In genomic region chr1:181446591-181447114, GRCm38 (mm10) we compare ENCODE assay signal across 9 mouse cellular contexts.
A peak's percentile ranks its signal among the peaks of the same experiment; 100 is the strongest.
DNase-seq lines count a peak whose midpoint lies in the region; ATAC-seq and TF ChIP-seq lines count a peak whose summit lies in the region.
"Had no signal": no experiment of that assay in that cellular context is flagged by ENCODE, and none has a peak within 500 bp of the region (broad histone marks: within the 10 kb centered on the region; RNA-seq: fewer than 3 reads in every experiment).

No protein-coding gene starts in this region.

- WGBS in hindbrain, postnatal 0 days = 46% methylated on average over 6 of the region's 6 CpGs
- 90% methylated on average over 6 of the region's 6 CpGs for WGBS in hindbrain, embryonic 10.5 days

- H3K36me3 ChIP-seq in hindbrain, postnatal 0 days (ENCODE audit: insufficient read depth, low read length) = no peaks in the 10 kb centered on the region
- H3K36me3 ChIP-seq in hindbrain, embryonic 10.5 days = no peaks in the 10 kb centered on the region
- H3K36me3 ChIP-seq: intestine, embryonic 15.5 days; limb, embryonic 12.5 days had no signal

- H3K9me3 ChIP-seq in hindbrain, postnatal 0 days (ENCODE audit: low read length) = no peaks in the 10 kb centered on the region
- H3K9me3 ChIP-seq in hindbrain, embryonic 10.5 days = no peaks in the 10 kb centered on the region
- H3K9me3 ChIP-seq: intestine, embryonic 15.5 days; limb, embryonic 12.5 days had no signal

- peaks cover 19% of the 10 kb centered on the region; the same call in 1 of the 2 replicates for H3K4me1 ChIP-seq in hindbrain, postnatal 0 days (ENCODE audit: insufficient read depth, low read length)
- 0 out of 2 replicates have a peak, but pooled peaks cover 6% of the 10 kb centered on the region for H3K4me1 ChIP-seq in hindbrain, embryonic 10.5 days (replicated peaks)
- H3K4me1 ChIP-seq: intestine, embryonic 15.5 days had no signal

- no peak overlapping the region for H3K27ac ChIP-seq in hindbrain, postnatal 0 days
- H3K27ac ChIP-seq in hindbrain, embryonic 10.5 days = no peak overlapping the region
- H3K27ac ChIP-seq: intestine, embryonic 15.5 days; limb, embryonic 12.5 days had no signal

- TF ChIP-seq CTCF in hindbrain, postnatal 0 days (IDR thresholded peaks at IDR 0.05; ENCODE audit: low read depth) = no peak

- H3K27me3 ChIP-seq in hindbrain, postnatal 0 days (ENCODE audit: insufficient read depth, low read length) = no peaks in the 10 kb centered on the region
- H3K27me3 ChIP-seq in hindbrain, embryonic 10.5 days (ENCODE audit: insufficient read depth, poor library complexity, severe bottlenecking) = no peaks in the 10 kb centered on the region
- H3K27me3 ChIP-seq: intestine, embryonic 15.5 days; limb, embryonic 12.5 days had no signal

- H3K4me3 ChIP-seq in hindbrain, postnatal 0 days (ENCODE audit: low read length) = no peak overlapping the region
- H3K4me3 ChIP-seq in hindbrain, embryonic 10.5 days = no peak overlapping the region
- H3K4me3 ChIP-seq: intestine, embryonic 15.5 days; limb, embryonic 12.5 days had no signal

- H3K9ac ChIP-seq in hindbrain, postnatal 0 days (replicated peaks; ENCODE audit: low read length) = no peak overlapping the region
- H3K9ac ChIP-seq: intestine, embryonic 15.5 days; limb, embryonic 12.5 days had no signal

- no peak overlapping the region for H3K4me2 ChIP-seq in hindbrain, postnatal 0 days (ENCODE audit: low read depth, low read length)
- H3K4me2 ChIP-seq: intestine, embryonic 15.5 days; limb, embryonic 12.5 days had no signal

- peak; percentile 66 for DNase-seq in hindbrain, postnatal 0 days (ENCODE audit: low spot score)
- DNase-seq in hindbrain, embryonic 10.5 days (ENCODE audit: low spot score) = no peak
- peak; percentile 89 for DNase-seq in 416B (ENCODE audit: low read depth)
- peak; percentile 60 for DNase-seq in Muller cell, postnatal 12 days (ENCODE audit: inconsistent ontology term)
- peak; percentile 76 for DNase-seq in gonadal fat pad, adult 2 months (ENCODE audit: low read depth)
- DNase-seq in cerebellum, postnatal 4 days (ENCODE audit: low spot score in 2 of 2) = no peak
- DNase-seq in cerebellum, adult 11-12 months = no peak

- no peak for ATAC-seq in hindbrain, postnatal 0 days
- ATAC-seq: intestine, embryonic 15.5 days had no signal

Comparison
In these comparisons a context has a peak if more than half of its experiments do, and no peak if none do; other contexts are left out.
1. DNase-seq: peak in hindbrain, postnatal 0 days (single experiment), 416B (single experiment), Muller cell, postnatal 12 days (single experiment) and gonadal fat pad, adult 2 months (single experiment); none in hindbrain, embryonic 10.5 days (single experiment), cerebellum, postnatal 4 days (0 of 2) and cerebellum, adult 11-12 months (single experiment).